9 mouse cellular contexts compared by ENCODE assay signal in the genomic region with DNA sequence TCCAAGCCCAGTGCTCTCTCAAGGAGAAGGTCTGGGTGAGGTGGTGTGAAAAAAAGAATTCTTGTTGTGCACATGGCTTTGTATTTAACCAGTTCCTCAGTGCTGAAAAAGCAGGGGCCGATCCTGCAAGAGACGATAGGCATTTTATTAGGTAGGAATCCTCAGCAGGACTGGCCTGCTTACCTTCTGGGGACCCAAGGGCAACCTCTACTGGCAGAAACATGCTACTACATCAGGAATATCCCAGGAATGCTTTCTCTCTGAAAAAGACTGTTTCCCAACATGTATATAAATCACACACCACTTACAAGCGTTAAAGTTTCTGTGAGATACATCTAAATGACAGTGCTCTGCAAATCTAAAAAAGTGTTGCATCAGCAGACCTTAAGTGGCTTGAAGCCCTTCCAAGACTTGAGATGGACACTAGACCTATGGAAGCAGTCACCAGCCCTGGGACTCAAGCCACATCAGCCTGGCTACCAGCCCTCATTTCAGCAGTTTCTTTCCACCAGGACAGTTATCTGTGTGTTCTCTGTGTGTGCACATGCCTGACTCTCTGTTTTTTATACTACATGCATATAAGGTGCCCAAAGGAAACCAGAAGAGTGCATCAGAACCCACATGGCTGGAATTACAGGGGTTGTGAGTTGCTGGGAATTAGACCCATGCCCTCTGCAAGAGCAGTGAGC. TPM values are rescaled to one million over a fixed set of nuclear protein-coding genes. Genes with fewer than 3 reads are reported as not detected.
A peak's percentile ranks its signal among the peaks of the same experiment; 100 is the strongest.
DNase-seq lines count a peak whose midpoint lies in the region; ATAC-seq and TF ChIP-seq lines count a peak whose summit lies in the region.
"Had no signal": no experiment of that assay in that cellular context is flagged by ENCODE, and none has a peak within 500 bp of the region (broad histone marks: within the 10 kb centered on the region; RNA-seq: fewer than 3 reads in every experiment).

No protein-coding gene starts in this region.

- no peaks in the 10 kb centered on the region for H3K27me3 ChIP-seq in forebrain, embryonic 11.5 days (ENCODE audit: control insufficient read depth, insufficient read depth, low read length)
- no peaks in the 10 kb centered on the region for H3K27me3 ChIP-seq in forebrain, embryonic 16.5 days (replicated peaks; ENCODE audit: control insufficient read depth, insufficient read depth, low read length)
- no peaks in the 10 kb centered on the region for H3K27me3 ChIP-seq in lung, embryonic 16.5 days (ENCODE audit: control insufficient read depth, insufficient read depth, low read depth, low read length)
- H3K27me3 ChIP-seq: heart, embryonic 15.5 days had no signal

- WGBS in forebrain, embryonic 11.5 days: 26% methylated on average over 3 of the region's 3 CpGs
- 10% methylated on average over 3 of the region's 3 CpGs for WGBS in forebrain, embryonic 16.5 days
- WGBS in bone marrow, adult 2 months: 27% methylated on average over 3 of the region's 3 CpGs
- 7% methylated on average over 3 of the region's 3 CpGs for WGBS in lung, embryonic 16.5 days

- no peak overlapping the region for H3K9ac ChIP-seq in forebrain, embryonic 11.5 days (ENCODE audit: low read length)
- no peak overlapping the region; the same call in 1 of the 2 replicates for H3K9ac ChIP-seq in forebrain, embryonic 16.5 days (replicated peaks; ENCODE audit: low read depth, low read length)
- no peak overlapping the region for H3K9ac ChIP-seq in lung, embryonic 16.5 days (ENCODE audit: low read length)
- H3K9ac ChIP-seq: heart, embryonic 15.5 days had no signal

- peak; percentile 60 for TF ChIP-seq CTCF in bone marrow, adult 2 months (IDR thresholded peaks at IDR 0.05; ENCODE audit: control insufficient read depth, insufficient read depth, low read length)

- ATAC-seq in forebrain, embryonic 11.5 days (replicated peaks; ENCODE audit: low FRiP score): no peak
- ATAC-seq in forebrain, embryonic 16.5 days: no peak
- peak; percentile 65 for ATAC-seq in erythroblast, adult 5-6 weeks (replicated peaks; ENCODE audit: low FRiP score, poor library complexity, severe bottlenecking)
- ATAC-seq in lung, embryonic 16.5 days (ENCODE audit: low read depth): peak; percentile 63

- H3K4me2 ChIP-seq in forebrain, embryonic 11.5 days (ENCODE audit: low read depth, low read length, severe bottlenecking): no peak overlapping the region
- no peak overlapping the region for H3K4me2 ChIP-seq in forebrain, embryonic 16.5 days (ENCODE audit: low read length)
- no peak overlapping the region for H3K4me2 ChIP-seq in lung, embryonic 16.5 days (ENCODE audit: low read depth, low read length)
- H3K4me2 ChIP-seq: heart, embryonic 15.5 days had no signal

- H3K27ac ChIP-seq in forebrain, embryonic 11.5 days (ENCODE audit: low read depth, low read length): no peak overlapping the region
- no peak overlapping the region for H3K27ac ChIP-seq in forebrain, embryonic 16.5 days (ENCODE audit: low read length)
- no peak overlapping the region for H3K27ac ChIP-seq in bone marrow, adult 2 months (ENCODE audit: control insufficient read depth, insufficient read depth, low read depth, low read length, poor library complexity)
- H3K27ac ChIP-seq in lung, embryonic 16.5 days (ENCODE audit: low read length): no peak overlapping the region
- H3K27ac ChIP-seq: heart, embryonic 15.5 days had no signal

- H3K9me3 ChIP-seq in forebrain, embryonic 11.5 days (ENCODE audit: control insufficient read depth, low read length): no peaks in the 10 kb centered on the region
- no peaks in the 10 kb centered on the region for H3K9me3 ChIP-seq in forebrain, embryonic 16.5 days (ENCODE audit: control insufficient read depth, low read length)
- H3K9me3 ChIP-seq in lung, embryonic 16.5 days (ENCODE audit: control insufficient read depth, low read length): no peaks in the 10 kb centered on the region
- H3K9me3 ChIP-seq: heart, embryonic 15.5 days had no signal

- H3K36me3 ChIP-seq in forebrain, embryonic 11.5 days (ENCODE audit: control insufficient read depth, insufficient read depth, low read length): no peaks in the 10 kb centered on the region
- no peaks in the 10 kb centered on the region for H3K36me3 ChIP-seq in forebrain, embryonic 16.5 days (ENCODE audit: control insufficient read depth, insufficient read depth)
- H3K36me3 ChIP-seq in lung, embryonic 16.5 days (ENCODE audit: control insufficient read depth, insufficient read depth, low read length): no peaks in the 10 kb centered on the region
- H3K36me3 ChIP-seq: heart, embryonic 15.5 days had no signal

- DNase-seq in forebrain, embryonic 11.5 days (ENCODE audit: low spot score): peak; percentile 58
- DNase-seq in 3T3-L1 (ENCODE audit: low read depth, low spot score): peak; percentile 82
- DNase-seq in kidney, postnatal 25 days: peak; percentile 55 to 79
- peak; percentile 60 for DNase-seq in testis, postnatal 10 days (ENCODE audit: low spot score)

- H3K4me1 ChIP-seq in forebrain, embryonic 11.5 days (replicated peaks; ENCODE audit: control insufficient read depth, insufficient read depth, low read length): no peaks in the 10 kb centered on the region
- no peaks in the 10 kb centered on the region for H3K4me1 ChIP-seq in forebrain, embryonic 16.5 days (replicated peaks; ENCODE audit: control insufficient read depth, insufficient read depth, low read length)
- peaks cover 3% of the 10 kb centered on the region; the same call in 1 of the 2 replicates for H3K4me1 ChIP-seq in bone marrow, adult 2 months (ENCODE audit: control insufficient read depth, insufficient read depth, low read length)
- H3K4me1 ChIP-seq in lung, embryonic 16.5 days (replicated peaks; ENCODE audit: control insufficient read depth, insufficient read depth, low read length): peaks cover 2% of the 10 kb centered on the region; the same call in 1 of the 2 replicates

- H3K4me3 ChIP-seq in forebrain, embryonic 11.5 days (ENCODE audit: low read depth, low read length): no peak overlapping the region
- H3K4me3 ChIP-seq in forebrain, embryonic 16.5 days (replicated peaks; ENCODE audit: low read length): no peak overlapping the region
- H3K4me3 ChIP-seq in bone marrow, adult 2 months (replicated peaks; ENCODE audit: control insufficient read depth, low read depth, low read length): no peak overlapping the region
- no peak overlapping the region for H3K4me3 ChIP-seq in lung, embryonic 16.5 days (ENCODE audit: low read length)
- H3K4me3 ChIP-seq: heart, embryonic 15.5 days had no signal

- TF ChIP-seq POLR2A in bone marrow, adult 2 months (IDR thresholded peaks at IDR 0.05; ENCODE audit: borderline replicate concordance, control insufficient read depth, low read depth, low read length): no peak

RNA-seq across cellular contexts. Expression of a gene that starts 19.0 kb away (rescaled TPM):
- 170 and 184 TPM in 2 replicates for polyA plus RNA-seq in forebrain, embryonic 11.5 days (2014; fragmentation: Nextera tagmentation; extraction: Ambion mirVana)
- 109 and 116 TPM in 2 replicates for polyA plus RNA-seq in forebrain, embryonic 16.5 days (2015; fragmentation: Nextera tagmentation; extraction: Ambion mirVana)
- 52.3 and 68.9 TPM in 2 replicates for polyA plus RNA-seq in bone marrow, adult 2 months (2011; ENCODE audit: insufficient read depth, insufficient read length, low replicate concordance, missing spikeins)
- 8.8 and 12.5 TPM in 2 replicates for total RNA-seq in erythroblast, adult 5-6 weeks (2015; ENCODE audit: low replicate concordance)
- 2.3 and 9.5 TPM in 2 replicates for total RNA-seq in erythroblast, adult 5-6 weeks (2017; ENCODE audit: low replicate concordance)
- polyA plus RNA-seq in lung, embryonic 16.5 days (2015; fragmentation: Nextera tagmentation; extraction: Ambion mirVana): 152 and 166 TPM in 2 replicates

RNA-seq across cellular contexts. Expression of a gene that starts 21.0 kb away (rescaled TPM):
- polyA plus RNA-seq in forebrain, embryonic 11.5 days (2014; fragmentation: Nextera tagmentation; extraction: Ambion mirVana): 0.97 and 1.4 TPM in 2 replicates
- polyA plus RNA-seq in forebrain, embryonic 16.5 days (2015; fragmentation: Nextera tagmentation; extraction: Ambion mirVana): 2.6 and 3.0 TPM in 2 replicates
- not detected in 2 replicates for polyA plus RNA-seq in bone marrow, adult 2 months (2011; ENCODE audit: insufficient read depth, insufficient read length, low replicate concordance, missing spikeins)
- not detected in 2 replicates for total RNA-seq in erythroblast, adult 5-6 weeks (2015; ENCODE audit: low replicate concordance)
- 0.09 TPM in 1 of 2 replicates, not detected in the other for total RNA-seq in erythroblast, adult 5-6 weeks (2017; ENCODE audit: low replicate concordance)
- polyA plus RNA-seq in lung, embryonic 16.5 days (2015; fragmentation: Nextera tagmentation; extraction: Ambion mirVana): 1.6 and 2.9 TPM in 2 replicates

RNA-seq across cellular contexts. Expression of a gene that starts 37.9 kb away (rescaled TPM):
- 2.6 and 2.7 TPM in 2 replicates for polyA plus RNA-seq in forebrain, embryonic 11.5 days (2014; fragmentation: Nextera tagmentation; extraction: Ambion mirVana)
- 2.8 and 4.2 TPM in 2 replicates for polyA plus RNA-seq in forebrain, embryonic 16.5 days (2015; fragmentation: Nextera tagmentation; extraction: Ambion mirVana)
- polyA plus RNA-seq in bone marrow, adult 2 months (2011; ENCODE audit: insufficient read depth, insufficient read length, low replicate concordance, missing spikeins): not detected in 2 replicates
- 1.3 TPM in 1 of 2 replicates, not detected in the other for total RNA-seq in erythroblast, adult 5-6 weeks (2015; ENCODE audit: low replicate concordance)
- total RNA-seq in erythroblast, adult 5-6 weeks (2017; ENCODE audit: low replicate concordance): not detected in 2 replicates
- 2.0 and 2.4 TPM in 2 replicates for polyA plus RNA-seq in lung, embryonic 16.5 days (2015; fragmentation: Nextera tagmentation; extraction: Ambion mirVana)
- polyA plus RNA-seq: heart, embryonic 15.5 days had no signal

RNA-seq across cellular contexts. Expression of a gene that starts 38.9 kb away (rescaled TPM):
- not detected in 2 replicates for polyA plus RNA-seq in forebrain, embryonic 11.5 days (2014; fragmentation: Nextera tagmentation; extraction: Ambion mirVana)
- polyA plus RNA-seq in forebrain, embryonic 16.5 days (2015; fragmentation: Nextera tagmentation; extraction: Ambion mirVana): not detected in 2 replicates
- 0.77 TPM in 1 of 2 replicates, not detected in the other for polyA plus RNA-seq in bone marrow, adult 2 months (2011; ENCODE audit: insufficient read depth, insufficient read length, low replicate concordance, missing spikeins)
- total RNA-seq in erythroblast, adult 5-6 weeks (2015; ENCODE audit: low replicate concordance): not detected in 2 replicates
- not detected in 2 replicates for total RNA-seq in erythroblast, adult 5-6 weeks (2017; ENCODE audit: low replicate concordance)
- 0.28 TPM in 1 of 2 replicates, not detected in the other for polyA plus RNA-seq in lung, embryonic 16.5 days (2015; fragmentation: Nextera tagmentation; extraction: Ambion mirVana)
- polyA plus RNA-seq: heart, embryonic 15.5 days had no signal

Comparison
In these comparisons a context has a peak if more than half of its experiments do, and no peak if none do; other contexts are left out.
1. ATAC-seq: peak in erythroblast, adult 5-6 weeks (single experiment) and lung, embryonic 16.5 days (single experiment); none in forebrain, embryonic 11.5 days (single experiment) and forebrain, embryonic 16.5 days (single experiment).
2. Peak in every context shown above with its lines, with median percentiles within 50 percentile points of each other: DNase-seq.